Mouse (Mus musculus): ENCODE data around the gene Arid5b. TPM values are rescaled to one million over a fixed set of nuclear protein-coding genes. Genes with fewer than 3 reads are reported as not detected.

The Arid5b gene
- polyA plus RNA-seq, 1 experiment from 2014 or later = 27.0 TPM

- Histone ChIP-seq H3K36me3 (ENCODE audit: control insufficient read depth, insufficient read depth, low read length) (no peaks in the 10 kb centered on the region), H3K27ac (ENCODE audit: low read length) (no peak overlapping the region), H3K9ac (ENCODE audit: low read depth, low read length) (no peak overlapping the region), H3K27me3 (replicated peaks; ENCODE audit: control insufficient read depth, insufficient read depth, low read length) (no peaks in the 10 kb centered on the region), H3K4me1 (ENCODE audit: control insufficient read depth, insufficient read depth, low read length) (no peaks in the 10 kb centered on the region), H3K4me2 (ENCODE audit: low read depth, low read length) (no peak overlapping the region), H3K9me3 (ENCODE audit: control insufficient read depth, low read length) (no peaks in the 10 kb centered on the region), H3K4me3 (ENCODE audit: low read length) (no peak overlapping the region)
- ATAC-seq = no peak
- WGBS = 84% methylated on average over 10 of the region's 10 CpGs
Measured at GRCm38 (mm10) chr10:68064571-68064970, 214.0 kb downstream of the Arid5b start.

DNA sequence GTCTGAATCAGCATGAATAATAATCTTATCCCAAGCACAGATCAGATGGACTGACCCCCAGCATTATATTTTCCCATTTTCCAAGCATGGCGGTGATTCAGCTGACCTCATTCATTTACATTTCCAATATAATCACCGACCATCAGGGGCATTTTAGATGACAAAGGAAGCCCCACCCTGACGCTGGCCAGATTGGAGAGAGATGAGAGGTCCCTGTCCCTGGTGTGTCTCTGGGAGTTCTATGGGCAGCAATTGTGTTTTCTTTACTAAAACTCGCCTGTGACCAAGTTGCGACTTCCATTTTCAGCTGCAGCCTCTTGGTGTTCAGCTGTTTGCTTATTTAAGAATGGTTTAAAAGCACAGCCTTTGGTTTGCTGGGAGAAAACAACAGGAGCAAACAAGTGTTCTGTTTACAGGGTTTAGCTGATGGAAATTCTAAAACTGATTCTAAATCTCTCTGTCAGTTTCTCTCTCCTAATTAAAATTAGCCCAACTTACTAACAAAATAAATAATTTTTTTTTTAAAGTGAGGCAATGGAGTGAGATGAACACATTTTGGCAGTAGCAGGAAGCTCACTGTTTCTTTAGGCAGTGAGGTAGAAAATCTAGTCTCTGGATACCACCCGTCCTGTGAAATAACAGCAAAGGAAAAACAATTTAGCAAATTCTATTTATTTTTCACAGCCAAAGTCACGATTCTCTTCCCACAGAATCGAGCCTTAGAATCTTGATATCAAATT, 214.6 kb downstream of the Arid5b start:
- ATAC-seq = no peak
- H3K9me3 ChIP-seq (ENCODE audit: control insufficient read depth, low read length) = no peaks in the 10 kb centered on the region
- H3K4me2 ChIP-seq (ENCODE audit: low read depth, low read length) = no peak overlapping the region
- 52% methylated on average over 8 of the region's 8 CpGs for WGBS
- H3K27ac ChIP-seq (ENCODE audit: low read length) = no peak overlapping the region
- no peaks in the 10 kb centered on the region for H3K4me1 ChIP-seq (ENCODE audit: control insufficient read depth, insufficient read depth, low read length)
- H3K9ac ChIP-seq (ENCODE audit: low read depth, low read length) = no peak overlapping the region
- H3K4me3 ChIP-seq (ENCODE audit: low read length) = no peak overlapping the region
- no peaks in the 10 kb centered on the region for H3K27me3 ChIP-seq (replicated peaks; ENCODE audit: control insufficient read depth, insufficient read depth, low read length)
- no peaks in the 10 kb centered on the region for H3K36me3 ChIP-seq (ENCODE audit: control insufficient read depth, insufficient read depth, low read length)

GRCm38 (mm10) chr10:68061249-68061615, 217.3 kb downstream of the Arid5b start:
- H3K9me3 ChIP-seq (ENCODE audit: control insufficient read depth, low read length) = no peaks in the 10 kb centered on the region
- H3K4me1 ChIP-seq (ENCODE audit: control insufficient read depth, insufficient read depth, low read length) = no peaks in the 10 kb centered on the region
- H3K36me3 ChIP-seq (ENCODE audit: control insufficient read depth, insufficient read depth, low read length) = no peaks in the 10 kb centered on the region
- H3K9ac ChIP-seq (ENCODE audit: low read depth, low read length) = no peak overlapping the region
- no peak overlapping the region for H3K4me3 ChIP-seq (ENCODE audit: low read length)
- no peak overlapping the region; the same call in 1 of the 2 replicates for H3K4me2 ChIP-seq (ENCODE audit: low read depth, low read length)
- peak overlapping the region; percentile 86 for H3K27ac ChIP-seq (ENCODE audit: low read length)
- H3K27me3 ChIP-seq (replicated peaks; ENCODE audit: control insufficient read depth, insufficient read depth, low read length) = no peaks in the 10 kb centered on the region
- ATAC-seq = no peak
- WGBS = 48% methylated on average over 8 of the region's 8 CpGs

- no peak for ATAC-seq
- no peaks in the 10 kb centered on the region for H3K9me3 ChIP-seq (ENCODE audit: control insufficient read depth, low read length)
- H3K27me3 ChIP-seq (replicated peaks; ENCODE audit: control insufficient read depth, insufficient read depth, low read length) = no peaks in the 10 kb centered on the region
- H3K9ac ChIP-seq (ENCODE audit: low read depth, low read length) = no peak overlapping the region
- peak overlapping the region; percentile 86 for H3K27ac ChIP-seq (ENCODE audit: low read length)
- WGBS = 45% methylated on average over 16 of the region's 16 CpGs
- peak overlapping the region; percentile 16; the same call in 1 of the 2 replicates for H3K4me2 ChIP-seq (ENCODE audit: low read depth, low read length)
- H3K4me3 ChIP-seq (ENCODE audit: low read length) = no peak overlapping the region
- no peaks in the 10 kb centered on the region for H3K36me3 ChIP-seq (ENCODE audit: control insufficient read depth, insufficient read depth, low read length)
- no peaks in the 10 kb centered on the region for H3K4me1 ChIP-seq (ENCODE audit: control insufficient read depth, insufficient read depth, low read length)
Measured at GRCm38 (mm10) chr10:68060590-68061248, 217.8 kb downstream of the Arid5b start.

- H3K4me2 ChIP-seq (ENCODE audit: low read depth, low read length) = no peak overlapping the region
- 96% methylated on average over 1 of the region's 1 CpGs for WGBS
Measured at GRCm38 (mm10) chr10:68058378-68058777, 220.2 kb downstream of the Arid5b start.

DNA sequence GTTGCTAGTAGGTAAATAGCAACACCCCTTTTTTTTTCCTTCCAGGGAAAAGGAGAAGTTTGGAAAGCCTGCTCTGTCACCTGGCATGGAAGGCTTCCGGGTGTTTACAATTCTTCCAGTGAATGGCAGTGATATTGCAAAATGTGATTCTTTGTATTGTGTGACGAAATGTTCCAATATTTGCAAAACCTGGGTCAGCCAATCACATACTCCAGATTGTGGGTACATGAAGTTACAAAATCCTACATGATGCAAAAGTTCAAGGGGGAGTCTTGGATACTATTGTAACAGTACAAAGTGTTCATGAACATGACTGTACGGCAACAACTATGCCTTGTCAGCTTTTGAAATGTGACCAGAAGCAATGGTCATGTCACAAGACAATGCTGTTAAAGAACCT, 220.7 kb downstream of the Arid5b start:
- 90% methylated on average over 3 of the region's 3 CpGs for WGBS
- Histone ChIP-seq H3K4me1 (ENCODE audit: control insufficient read depth, insufficient read depth, low read length) (no peaks in the 10 kb centered on the region), H3K4me3 (ENCODE audit: low read length) (no peak overlapping the region)

More at GRCm38 (mm10) chr10:68058378-68058777, 220.2 kb downstream of the Arid5b start:
- Histone ChIP-seq H3K36me3 (ENCODE audit: control insufficient read depth, insufficient read depth, low read length) (no peaks in the 10 kb centered on the region), H3K4me1 (ENCODE audit: control insufficient read depth, insufficient read depth, low read length) (no peaks in the 10 kb centered on the region), H3K9me3 (ENCODE audit: control insufficient read depth, low read length) (no peaks in the 10 kb centered on the region), H3K27me3 (replicated peaks; ENCODE audit: control insufficient read depth, insufficient read depth, low read length) (no peaks in the 10 kb centered on the region), H3K9ac (ENCODE audit: low read depth, low read length) (no peak overlapping the region), H3K4me3 (ENCODE audit: low read length) (no peak overlapping the region), H3K27ac (ENCODE audit: low read length) (no peak overlapping the region)
- ATAC-seq = no peak

DNA sequence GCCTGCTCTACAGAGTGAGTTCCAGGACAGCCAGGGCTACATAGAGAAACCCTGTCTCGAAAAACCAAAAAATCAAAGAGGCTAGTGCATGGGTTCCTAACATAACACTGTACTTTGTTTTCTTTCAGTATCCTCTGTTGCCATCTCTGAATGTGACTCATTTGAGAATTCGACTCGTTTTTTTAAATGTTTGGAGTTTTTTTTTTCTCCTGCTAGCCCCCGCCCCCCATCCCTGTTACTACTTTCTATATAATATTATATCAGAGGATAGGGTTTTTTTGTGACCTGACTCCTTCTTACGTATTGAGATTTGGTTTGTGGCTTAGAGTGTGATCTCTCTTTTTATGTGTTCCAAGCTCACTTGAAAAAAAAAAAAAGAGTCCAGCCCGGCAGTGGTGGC, 223.8 kb downstream of the Arid5b start:
- no peak overlapping the region for H3K27ac ChIP-seq (ENCODE audit: low read length)
- H3K36me3 ChIP-seq (ENCODE audit: control insufficient read depth, insufficient read depth, low read length) = no peaks in the 10 kb centered on the region
- no peaks in the 10 kb centered on the region for H3K9me3 ChIP-seq (ENCODE audit: control insufficient read depth, low read length)
- no peaks in the 10 kb centered on the region for H3K4me1 ChIP-seq (ENCODE audit: control insufficient read depth, insufficient read depth, low read length)
- H3K4me2 ChIP-seq (ENCODE audit: low read depth, low read length) = no peak overlapping the region
- H3K9ac ChIP-seq (ENCODE audit: low read depth, low read length) = no peak overlapping the region
- H3K27me3 ChIP-seq (replicated peaks; ENCODE audit: control insufficient read depth, insufficient read depth, low read length) = no peaks in the 10 kb centered on the region
- ATAC-seq = no peak
- H3K4me3 ChIP-seq (ENCODE audit: low read length) = no peak overlapping the region
- 88% methylated on average over 6 of the region's 6 CpGs for WGBS

More for the DNA sequence above, 220.7 kb downstream of the Arid5b start:
- H3K9me3 ChIP-seq (ENCODE audit: control insufficient read depth, low read length) = no peaks in the 10 kb centered on the region
- no peaks in the 10 kb centered on the region for H3K36me3 ChIP-seq (ENCODE audit: control insufficient read depth, insufficient read depth, low read length)
- H3K27me3 ChIP-seq (replicated peaks; ENCODE audit: control insufficient read depth, insufficient read depth, low read length) = no peaks in the 10 kb centered on the region
- H3K27ac ChIP-seq (ENCODE audit: low read length) = no peak overlapping the region
- H3K9ac ChIP-seq (ENCODE audit: low read depth, low read length) = no peak overlapping the region
- no peak overlapping the region for H3K4me2 ChIP-seq (ENCODE audit: low read depth, low read length)
- no peak for ATAC-seq

DNA sequence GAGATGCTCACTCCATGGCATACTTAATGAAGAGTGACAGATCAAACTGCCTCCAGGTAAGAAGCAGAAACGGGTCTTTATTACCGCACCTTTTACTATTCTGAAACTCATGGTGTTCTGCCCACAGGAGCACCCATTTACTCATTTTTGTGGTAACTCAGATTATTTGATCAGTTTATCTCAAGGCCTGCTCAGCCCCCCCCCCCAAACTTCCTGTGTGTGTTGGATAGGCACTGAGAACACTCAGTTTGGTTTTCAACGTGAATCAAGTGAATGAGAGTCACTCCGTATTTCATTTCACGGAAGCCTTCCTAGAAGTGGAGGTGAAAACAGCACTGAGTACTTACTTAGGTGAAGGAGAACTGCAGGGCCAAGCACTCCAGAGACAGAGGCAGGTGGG, 224.4 kb downstream of the Arid5b start:
- H3K36me3 ChIP-seq (ENCODE audit: control insufficient read depth, insufficient read depth, low read length) = no peaks in the 10 kb centered on the region
- ATAC-seq = no peak
- no peaks in the 10 kb centered on the region for H3K27me3 ChIP-seq (replicated peaks; ENCODE audit: control insufficient read depth, insufficient read depth, low read length)
- H3K4me2 ChIP-seq (ENCODE audit: low read depth, low read length) = no peak overlapping the region
- no peak overlapping the region for H3K4me3 ChIP-seq (ENCODE audit: low read length)
- H3K9me3 ChIP-seq (ENCODE audit: control insufficient read depth, low read length) = no peaks in the 10 kb centered on the region
- H3K27ac ChIP-seq (ENCODE audit: low read length) = no peak overlapping the region
- 88% methylated on average over 5 of the region's 5 CpGs for WGBS
- no peak overlapping the region for H3K9ac ChIP-seq (ENCODE audit: low read depth, low read length)
- H3K4me1 ChIP-seq (ENCODE audit: control insufficient read depth, insufficient read depth, low read length) = no peaks in the 10 kb centered on the region

DNA sequence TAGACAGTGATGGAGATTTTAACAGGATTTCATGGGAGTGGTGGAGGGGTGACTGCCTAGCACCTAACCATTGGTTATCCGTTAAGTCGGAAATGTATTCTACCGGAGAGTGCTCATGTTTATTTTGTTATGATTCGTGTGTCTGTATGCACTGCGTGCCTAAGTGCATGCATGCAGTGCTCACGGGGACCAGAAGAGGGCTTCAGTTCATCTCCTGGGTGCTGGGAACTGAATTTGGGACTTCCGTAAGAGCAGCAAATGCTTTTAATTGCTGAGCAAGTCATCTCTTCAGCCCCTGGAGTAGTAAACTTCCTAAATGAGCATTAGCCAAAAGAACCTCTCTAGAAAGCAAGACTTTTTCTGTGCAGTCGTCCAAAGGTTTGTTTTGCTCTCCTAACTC, 226.2 kb downstream of the Arid5b start:
- no peak overlapping the region for H3K4me2 ChIP-seq (ENCODE audit: low read depth, low read length)
- no peaks in the 10 kb centered on the region for H3K27me3 ChIP-seq (replicated peaks; ENCODE audit: control insufficient read depth, insufficient read depth, low read length)
- 88% methylated on average over 8 of the region's 8 CpGs for WGBS
- no peak overlapping the region for H3K4me3 ChIP-seq (ENCODE audit: low read length)
- no peaks in the 10 kb centered on the region for H3K9me3 ChIP-seq (ENCODE audit: control insufficient read depth, low read length)
- H3K4me1 ChIP-seq (ENCODE audit: control insufficient read depth, insufficient read depth, low read length) = no peaks in the 10 kb centered on the region
- ATAC-seq = no peak
- no peak overlapping the region for H3K9ac ChIP-seq (ENCODE audit: low read depth, low read length)
- no peaks in the 10 kb centered on the region for H3K36me3 ChIP-seq (ENCODE audit: control insufficient read depth, insufficient read depth, low read length)
- no peak overlapping the region for H3K27ac ChIP-seq (ENCODE audit: low read length)

Data from intestine, embryonic 16.5 days (tissue).